Mouse (Mus musculus) lung, postnatal 4 days (tissue): ENCODE data around the gene Ksr2.
"Not testable (repeated sequence)": the region's sequence is repeated elsewhere in the genome, so short reads cannot be mapped to it uniquely, and the experiment has no call there.

Experiments
- DNase-seq, 2 experiments: peaks; one replicate each; pipeline ENCODE4 v3.0.0; 2021

Ksr2 gene

GRCm38 (mm10) chr5:117413507-117414501 lies at the start of gene Ksr2:
TSS of gene Ksr2 (plus strand) at chr5:117414000.
- DNase-seq = peak; percentile 48 to 65

- DNase-seq = no peak
These were observed 49.0 kb upstream of the Ksr2 start for GRCm38 (mm10) chr5:117364821-117365220.

GRCm38 (mm10) chr5:117365904-117366561 lies 47.8 kb upstream of the Ksr2 start:
- no peak for DNase-seq

GRCm38 (mm10) chr5:117367206-117367605 lies 46.6 kb upstream of the Ksr2 start:
- no peak for DNase-seq

- DNase-seq = peak; percentile 28 to 50
These were observed 43.2 kb upstream of the Ksr2 start for GRCm38 (mm10) chr5:117370592-117370991.

GRCm38 (mm10) chr5:117373418-117373817 lies 40.4 kb upstream of the Ksr2 start:
- DNase-seq = no peak

GRCm38 (mm10) chr5:117374372-117375049 lies 39.3 kb upstream of the Ksr2 start:
- DNase-seq = no peak

- DNase-seq = no peak
These were observed 37.5 kb upstream of the Ksr2 start for GRCm38 (mm10) chr5:117376331-117376761.

GRCm38 (mm10) chr5:117377731-117378130 lies 36.1 kb upstream of the Ksr2 start:
- DNase-seq = not testable (repeated sequence)

GRCm38 (mm10) chr5:117380199-117380598 lies 33.6 kb upstream of the Ksr2 start:
- DNase-seq = no peak

- DNase-seq = no peak
These were observed 32.0 kb upstream of the Ksr2 start for GRCm38 (mm10) chr5:117381785-117382184.

- no peak for DNase-seq
These were observed 30.6 kb upstream of the Ksr2 start for GRCm38 (mm10) chr5:117383198-117383597.

- DNase-seq = peak; percentile 69 to 72
These were observed 25.5 kb upstream of the Ksr2 start for GRCm38 (mm10) chr5:117388296-117388751.

- DNase-seq = peak; percentile 97
These were observed 24.9 kb upstream of the Ksr2 start, which contains the start of gene Rfc5 for GRCm38 (mm10) chr5:117388877-117389276. TSS of gene Rfc5 (minus strand) at chr5:117389047.

GRCm38 (mm10) chr5:117390895-117391294 lies 22.9 kb upstream of the Ksr2 start:
- DNase-seq = no peak

- DNase-seq = no peak
These were observed 18.0 kb upstream of the Ksr2 start for GRCm38 (mm10) chr5:117395834-117396233.

- DNase-seq = no peak
These were observed 17.2 kb upstream of the Ksr2 start for GRCm38 (mm10) chr5:117396596-117397014.

GRCm38 (mm10) chr5:117397371-117397770 lies 16.4 kb upstream of the Ksr2 start:
- DNase-seq = no peak

GRCm38 (mm10) chr5:117398007-117398550 lies 15.7 kb upstream of the Ksr2 start:
- DNase-seq = no peak

- DNase-seq = no peak
These were observed 14.5 kb upstream of the Ksr2 start for GRCm38 (mm10) chr5:117399281-117399680.

GRCm38 (mm10) chr5:117403609-117404008 lies 10.2 kb upstream of the Ksr2 start:
- no peak for DNase-seq

GRCm38 (mm10) chr5:117404671-117405070 lies 9.1 kb upstream of the Ksr2 start:
- not testable (repeated sequence) for DNase-seq

- DNase-seq = peak in 1 of 2 experiments; percentile 38
These were observed 5.6 kb upstream of the Ksr2 start for GRCm38 (mm10) chr5:117408216-117408615.
